Mouse (Mus musculus) liver, embryonic 13.5 days (tissue): ENCODE measurements around the gene Zscan10. TPM values are rescaled to one million over a fixed set of nuclear protein-coding genes. Genes with fewer than 3 reads are reported as not detected.

Source experiments
- ATAC-seq: fragments of 200-750 bp; cut with Nextera tagmentation; 2 replicates; pipeline ENCODE4 v1.8.0; 2017; ENCODE audit warnings: low read depth, mild to moderate bottlenecking, moderate number of reproducible peaks, moderate library complexity
- DNase-seq: peaks from one replicate; pipeline ENCODE4 v3.0.0; 2022
- H3K27ac ChIP-seq: fragments of 300-500 bp; sonication (generic); 2 replicates; pipeline ENCODE4 v1.5.1; 2015; ENCODE audit warnings: moderate library complexity, mild to moderate bottlenecking, inconsistent platforms
- H3K27me3 ChIP-seq: fragments of 300-500 bp; sonication (generic); 2 replicates; pipeline ENCODE4 v1.6.1; 2015; ENCODE audit warnings: mild to moderate bottlenecking, inconsistent platforms
- H3K36me3 ChIP-seq: fragments of 300-500 bp; sonication (generic); 2 replicates; pipeline ENCODE4 v1.6.1; 2015; ENCODE audit warnings: mild to moderate bottlenecking, inconsistent platforms
- H3K4me1 ChIP-seq: fragments of 300-500 bp; sonication (generic); replicated peaks from 2 replicates; pipeline ENCODE4 v1.6.1; 2015; ENCODE audit warnings: inconsistent platforms
- H3K4me2 ChIP-seq: fragments of 300-500 bp; sonication (generic); 2 replicates; pipeline ENCODE4 v1.6.1; 2015; ENCODE audit warnings: inconsistent platforms, mild to moderate bottlenecking, moderate library complexity
- H3K4me3 ChIP-seq: fragments of 300-500 bp; sonication (generic); replicated peaks from 2 replicates; pipeline ENCODE4 v1.5.1; 2015; ENCODE audit warnings: mild to moderate bottlenecking, inconsistent platforms
- H3K9ac ChIP-seq: fragments of 300-500 bp; sonication (generic); 2 replicates; pipeline ENCODE4 v1.6.1; 2015; ENCODE audit warnings: mild to moderate bottlenecking, inconsistent platforms
- H3K9me3 ChIP-seq: fragments of 300-500 bp; sonication (generic); replicated peaks from 2 replicates; pipeline ENCODE4 v1.6.1; 2016; ENCODE audit warnings: inconsistent platforms
- WGBS: fragments of 180-500 bp; shearing (Covaris S2); methylation state at CpG from one replicate; pipeline ENCODE4 v1.1.7; 2015; ENCODE audit not compliant: insufficient replicate concordance; 5-methylcytosine and 5-hydroxymethylcytosine counted together
- polyA plus RNA-seq: library from polyadenylated mRNA; unstranded; fragments of >200 nt; fragmentation: Nextera tagmentation; extraction: Ambion mirVana; gene quantifications from 2 replicates; pipeline ENCODE4 v1.2.1, GENCODE M21; 2015

Zscan10 gene
- polyA plus RNA-seq, 1 experiment from 2014 or later, result not detected

DNA sequence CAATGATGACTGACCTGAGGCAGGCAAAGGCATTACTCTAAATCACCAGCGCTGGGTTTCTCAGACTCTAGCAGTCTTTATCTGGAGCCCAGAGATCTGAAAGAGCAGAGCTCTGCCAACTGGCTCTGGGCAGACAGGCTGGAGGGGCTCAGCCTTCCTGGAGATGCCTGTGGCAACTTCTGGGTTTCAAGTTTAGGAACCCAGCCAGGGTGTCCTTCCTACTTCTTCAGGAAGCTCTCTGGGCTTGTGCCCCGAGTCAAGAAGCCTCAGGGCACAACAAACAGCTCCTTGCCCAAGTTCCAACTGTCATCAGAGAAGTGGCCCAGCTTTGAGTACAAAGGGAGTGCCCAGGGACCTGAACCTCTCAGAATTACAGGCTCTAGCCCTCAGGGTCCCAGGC is 53.8 kb downstream of the Zscan10 start:
- Histone ChIP-seq H3K27me3 (peaks cover 11% of the 10 kb centered on the region), H3K9ac (no peak overlapping the region), H3K9me3 (no peaks in the 10 kb centered on the region), H3K36me3 (no peaks in the 10 kb centered on the region), H3K4me1 (no peaks in the 10 kb centered on the region), H3K27ac (no peak overlapping the region), H3K4me3 (no peak overlapping the region), H3K4me2 (no peak overlapping the region)
- WGBS, result 24% methylated on average over 2 of the region's 2 CpGs
- ATAC-seq, result no peak
- DNase-seq, result no peak

- Histone ChIP-seq H3K4me2 (no peak overlapping the region), H3K4me3 (no peak overlapping the region), H3K27me3 (peaks cover 50% of the 10 kb centered on the region), H3K36me3 (no peaks in the 10 kb centered on the region), H3K4me1 (peaks cover 11% of the 10 kb centered on the region), H3K9ac (no peak overlapping the region), H3K9me3 (no peaks in the 10 kb centered on the region), H3K27ac (no peak overlapping the region)
- DNase-seq (no peak), ATAC-seq (no peak)
- 56% methylated on average over 3 of the region's 3 CpGs for WGBS
These were observed 57.8 kb downstream of the Zscan10 start for GRCm38 (mm10) chr17:23658450-23658849.

DNA sequence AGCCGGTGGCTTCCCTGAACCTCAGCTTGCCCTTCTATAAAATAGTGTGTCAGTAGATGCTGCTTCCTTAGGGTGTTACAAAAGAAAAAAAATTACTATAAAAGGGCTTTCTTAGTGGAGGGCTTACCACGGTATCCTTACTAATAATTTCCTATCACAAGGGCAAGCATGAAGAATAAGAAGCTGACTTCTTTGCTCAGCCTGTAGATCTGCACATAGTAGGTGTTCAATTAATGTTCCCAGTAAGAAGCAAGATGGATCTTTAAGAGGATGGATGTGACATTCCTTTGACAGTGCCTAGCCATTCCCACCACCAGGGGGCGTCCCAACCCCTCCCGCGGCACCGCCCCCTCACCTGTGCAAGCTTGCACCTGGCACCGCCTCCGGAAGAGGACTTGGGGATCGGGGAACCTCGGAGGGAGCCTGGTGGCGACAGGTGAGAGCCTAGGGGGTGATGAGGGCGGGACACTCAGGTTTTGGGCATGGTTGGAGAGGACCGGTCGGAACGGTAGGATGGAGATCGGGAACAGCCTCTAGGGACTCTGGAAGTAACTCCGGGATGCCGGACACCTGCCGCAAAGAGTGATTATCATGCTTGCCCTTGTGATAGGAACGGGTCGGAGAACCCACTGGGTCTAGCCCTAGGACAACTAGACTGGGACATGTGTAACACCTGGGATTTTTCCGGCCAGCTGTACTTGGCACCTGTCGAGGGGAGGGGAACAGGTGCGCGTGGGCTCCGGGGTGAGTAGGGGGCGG is 59.6 kb downstream of the Zscan10 start, which contains the start of gene Bicdl2:
TSS of gene Bicdl2 (plus strand) at position 390 of the 759 bp plus-strand sequence.
- Histone ChIP-seq H3K9ac (no peak within 1 kb of the TSS), H3K36me3 (no peaks in the 10 kb centered on the region), H3K27ac (no peak within 1 kb of the TSS), H3K4me2 (peak within 1 kb of the TSS; percentile 37), H3K4me1 (peaks cover 11% of the 10 kb centered on the region), H3K4me3 (peak within 1 kb of the TSS; percentile 23; the same call in 1 of the 2 replicates), H3K27me3 (peaks cover 52% of the 10 kb centered on the region), H3K9me3 (no peaks in the 10 kb centered on the region)
- 7% methylated on average over 27 of the region's 27 CpGs for WGBS
- ATAC-seq, result no peak
- no peak for DNase-seq

Other genes starting within 250 kb of the Zscan10 start
- not detected in 2 replicates for gene Vmn2r116, start 216.3 kb upstream of the Zscan10 start, polyA plus RNA-seq
- gene Vmn2r117, start 121.2 kb upstream of the Zscan10 start, polyA plus RNA-seq, result not detected in 2 replicates
- gene Zfp213, start 36.6 kb upstream of the Zscan10 start, polyA plus RNA-seq, result 5.5 and 6.5 TPM in 2 replicates
- 1.2 and 1.6 TPM in 2 replicates for gene Zfp13, start 1.4 kb upstream of the Zscan10 start, polyA plus RNA-seq
- gene Mmp25, start 44.4 kb downstream of the Zscan10 start, polyA plus RNA-seq, result 0.14 and 0.15 TPM in 2 replicates
- gene Bicdl2, start 59.6 kb downstream of the Zscan10 start, polyA plus RNA-seq, result 0.10 and 0.14 TPM in 2 replicates
- gene Hcfc1r1, start 72.7 kb downstream of the Zscan10 start, polyA plus RNA-seq, result 21.6 and 21.9 TPM in 2 replicates
- gene Thoc6, start 73.0 kb downstream of the Zscan10 start, polyA plus RNA-seq, result 27.6 and 27.8 TPM in 2 replicates
- gene Tnfrsf12a, start 76.6 kb downstream of the Zscan10 start, polyA plus RNA-seq, result 6.2 and 6.7 TPM in 2 replicates
- 0.68 and 1.3 TPM in 2 replicates for gene Cldn6, start 78.4 kb downstream of the Zscan10 start, polyA plus RNA-seq
- gene Cldn9, start 83.2 kb downstream of the Zscan10 start, polyA plus RNA-seq, result not detected in 2 replicates
- gene 1520401A03Rik, start 121.9 kb downstream of the Zscan10 start, polyA plus RNA-seq, result 0.05 TPM in 1 of 2 replicates, not detected in the other
- gene Pkmyt1, start 125.5 kb downstream of the Zscan10 start, polyA plus RNA-seq, result 26.6 and 27.8 TPM in 2 replicates
- 7.8 and 7.9 TPM in 2 replicates for gene Paqr4, start 140.0 kb downstream of the Zscan10 start, polyA plus RNA-seq
- 0.10 and 0.17 TPM in 2 replicates for gene Kremen2, start 145.0 kb downstream of the Zscan10 start, polyA plus RNA-seq
- 12.6 and 13.0 TPM in 2 replicates for gene Flywch1, start 170.7 kb downstream of the Zscan10 start, polyA plus RNA-seq
- gene Flywch2, start 185.2 kb downstream of the Zscan10 start, polyA plus RNA-seq, result 1.3 and 1.4 TPM in 2 replicates
- gene Srrm2, start 189.7 kb downstream of the Zscan10 start, polyA plus RNA-seq, result 228 and 235 TPM in 2 replicates
- gene Elob, start 228.3 kb downstream of the Zscan10 start, polyA plus RNA-seq, result 535 and 572 TPM in 2 replicates
- gene Prss33, start 235.2 kb downstream of the Zscan10 start, polyA plus RNA-seq, result not detected in 2 replicates
- not detected in 2 replicates for gene Prss32, start 243.0 kb downstream of the Zscan10 start, polyA plus RNA-seq
- gene Prss41, start 243.3 kb downstream of the Zscan10 start, polyA plus RNA-seq, result 0.09 and 0.22 TPM in 2 replicates